Mouse (Mus musculus): Measurements from ENCODE around the gene Zfp36. TPM values are rescaled to one million over a fixed set of nuclear protein-coding genes. Genes with fewer than 3 reads are reported as not detected.

The Zfp36 gene
- polyA plus RNA-seq, 1 experiment = 25.5 TPM

GRCm38 (mm10) chr7:28378769-28379651 lies 1.0 kb downstream of the Zfp36 start:
- no peaks in the 10 kb centered on the region for H3K27me3 ChIP-seq (replicated peaks; ENCODE audit: control insufficient read depth, insufficient read depth, low read length)
- peaks cover 31% of the 10 kb centered on the region for H3K4me1 ChIP-seq (ENCODE audit: control insufficient read depth, insufficient read depth, low read length)
- peaks cover 8% of the 10 kb centered on the region for H3K36me3 ChIP-seq (ENCODE audit: control insufficient read depth, insufficient read depth, low read length)
- H3K4me3 ChIP-seq (ENCODE audit: insufficient read depth, low read depth, low read length) = peak overlapping the region; percentile 85
- TF ChIP-seq CTCF (conservative IDR thresholded peaks at IDR 0.05; ENCODE audit: insufficient read depth, insufficient read length, low read depth, low read length) (no peak), POLR2A (IDR thresholded peaks at IDR 0.05; ENCODE audit: low read depth, low read length) (peak; percentile 99)
- WGBS = under 1% methylated on average over 52 of the region's 53 CpGs
- peak overlapping the region; percentile 98 for H3K27ac ChIP-seq (ENCODE audit: insufficient read depth, low read depth, low read length)
- peak; percentile 97 for DNase-seq

DNA sequence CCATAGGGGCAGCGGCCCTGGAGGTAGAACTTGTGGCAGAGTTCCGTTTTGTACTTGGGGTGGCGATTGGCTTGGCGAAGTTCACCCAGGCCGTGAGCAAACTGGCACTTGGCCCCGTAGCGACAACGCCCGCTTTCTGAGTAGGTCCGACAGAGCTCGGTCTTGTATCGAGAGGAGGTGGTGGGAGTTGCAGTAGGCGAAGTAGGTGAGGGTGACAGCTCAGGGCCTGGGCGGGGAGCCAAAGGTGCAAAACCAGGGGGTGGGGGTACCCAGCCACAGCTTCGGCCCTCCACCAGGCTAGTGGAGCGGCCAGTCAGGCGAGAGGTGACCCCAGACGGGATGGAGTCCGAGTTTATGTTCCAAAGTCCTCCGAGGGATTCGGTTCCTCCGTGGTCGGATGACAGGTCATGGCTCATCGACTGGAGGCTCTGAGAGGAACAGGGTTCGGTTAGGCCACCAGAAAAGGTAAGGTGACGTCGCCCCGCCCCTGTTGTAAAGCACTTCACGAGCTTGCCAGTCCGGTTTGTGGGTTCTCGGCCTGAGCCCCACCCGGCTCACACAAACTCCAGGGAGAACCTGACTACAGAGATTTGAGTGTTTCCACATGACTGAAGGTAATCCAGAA lies 1.9 kb downstream of the Zfp36 start:
- peak overlapping the region; percentile 85 for H3K4me3 ChIP-seq (ENCODE audit: insufficient read depth, low read depth, low read length)
- 1% methylated on average over 32 of the region's 32 CpGs for WGBS
- H3K4me1 ChIP-seq (ENCODE audit: control insufficient read depth, insufficient read depth, low read length) = peaks cover 27% of the 10 kb centered on the region
- peak overlapping the region; percentile 98 for H3K27ac ChIP-seq (ENCODE audit: insufficient read depth, low read depth, low read length)
- peaks cover 8% of the 10 kb centered on the region for H3K36me3 ChIP-seq (ENCODE audit: control insufficient read depth, insufficient read depth, low read length)
- DNase-seq = peak; percentile 91
- no peaks in the 10 kb centered on the region for H3K27me3 ChIP-seq (replicated peaks; ENCODE audit: control insufficient read depth, insufficient read depth, low read length)
- TF ChIP-seq CTCF (conservative IDR thresholded peaks at IDR 0.05; ENCODE audit: insufficient read depth, insufficient read length, low read depth, low read length) (no peak), POLR2A (IDR thresholded peaks at IDR 0.05; ENCODE audit: low read depth, low read length) (peak; percentile 39)

GRCm38 (mm10) chr7:28377190-28378065 lies 2.6 kb downstream of the Zfp36 start:
- H3K36me3 ChIP-seq (ENCODE audit: control insufficient read depth, insufficient read depth, low read length) = peaks cover 8% of the 10 kb centered on the region
- peak; percentile 62 for DNase-seq
- H3K27ac ChIP-seq (ENCODE audit: insufficient read depth, low read depth, low read length) = peak overlapping the region; percentile 98
- peaks cover 21% of the 10 kb centered on the region; the same call in 1 of the 2 replicates for H3K4me1 ChIP-seq (ENCODE audit: control insufficient read depth, insufficient read depth, low read length)
- WGBS = 19% methylated on average over 18 of the region's 18 CpGs
- TF ChIP-seq POLR2A (IDR thresholded peaks at IDR 0.05; ENCODE audit: low read depth, low read length) (peak; percentile 20), CTCF (conservative IDR thresholded peaks at IDR 0.05; ENCODE audit: insufficient read depth, insufficient read length, low read depth, low read length) (no peak)
- no peaks in the 10 kb centered on the region for H3K27me3 ChIP-seq (replicated peaks; ENCODE audit: control insufficient read depth, insufficient read depth, low read length)
- H3K4me3 ChIP-seq (ENCODE audit: insufficient read depth, low read depth, low read length) = peak overlapping the region; percentile 85

DNA sequence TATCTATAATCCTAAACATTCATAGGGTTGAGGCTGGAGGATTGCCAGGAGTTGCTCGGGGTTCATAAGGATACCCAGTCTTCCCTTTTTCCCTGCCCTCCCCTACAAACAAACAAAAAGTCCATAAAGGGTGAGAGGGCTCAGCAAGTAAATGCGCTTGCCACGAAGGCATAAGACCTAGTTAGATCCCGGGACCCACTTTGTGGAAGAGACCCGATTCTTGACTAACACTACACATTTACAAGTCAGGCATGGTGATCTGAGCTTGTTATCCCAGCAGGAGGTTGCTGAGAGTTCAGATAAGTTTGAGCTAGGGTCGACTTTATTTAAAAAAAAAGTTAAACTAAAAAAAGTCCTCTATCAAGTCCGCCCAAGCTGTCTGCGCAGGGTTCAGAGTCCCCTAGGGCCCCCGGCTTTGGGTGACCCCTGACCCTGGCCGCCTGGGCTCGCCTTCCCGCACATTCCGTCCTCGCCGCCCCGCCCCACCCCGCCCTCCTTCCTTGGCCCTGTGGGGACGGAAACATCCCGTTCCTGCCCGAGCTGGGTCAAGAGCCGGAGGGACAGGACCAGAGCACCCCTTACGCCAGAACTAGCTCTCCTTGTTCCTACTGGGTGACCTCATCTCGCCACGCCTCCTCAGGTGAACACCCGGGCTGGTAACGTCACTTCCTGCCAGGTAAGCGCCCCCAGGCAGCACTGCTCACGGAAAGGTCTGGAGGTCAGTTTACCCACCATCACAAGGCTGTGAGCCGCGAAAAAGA lies 3.9 kb downstream of the Zfp36 start:
- H3K4me1 ChIP-seq (ENCODE audit: control insufficient read depth, insufficient read depth, low read length) = peaks cover 14% of the 10 kb centered on the region; the same call in 1 of the 2 replicates
- H3K27ac ChIP-seq (ENCODE audit: insufficient read depth, low read depth, low read length) = peak overlapping the region; percentile 99
- DNase-seq = peak; percentile 97
- peaks cover 8% of the 10 kb centered on the region for H3K36me3 ChIP-seq (ENCODE audit: control insufficient read depth, insufficient read depth, low read length)
- under 1% methylated on average over 30 of the region's 30 CpGs for WGBS
- peak; percentile 88 for TF ChIP-seq POLR2A (IDR thresholded peaks at IDR 0.05; ENCODE audit: low read depth, low read length)
- TF ChIP-seq CTCF (conservative IDR thresholded peaks at IDR 0.05; ENCODE audit: insufficient read depth, insufficient read length, low read depth, low read length) = 0 out of 2 replicates have a peak, but pooled peaks have one; percentile 11
- H3K27me3 ChIP-seq (replicated peaks; ENCODE audit: control insufficient read depth, insufficient read depth, low read length) = no peaks in the 10 kb centered on the region
- H3K4me3 ChIP-seq (ENCODE audit: insufficient read depth, low read depth, low read length) = peak overlapping the region; percentile 28

DNA sequence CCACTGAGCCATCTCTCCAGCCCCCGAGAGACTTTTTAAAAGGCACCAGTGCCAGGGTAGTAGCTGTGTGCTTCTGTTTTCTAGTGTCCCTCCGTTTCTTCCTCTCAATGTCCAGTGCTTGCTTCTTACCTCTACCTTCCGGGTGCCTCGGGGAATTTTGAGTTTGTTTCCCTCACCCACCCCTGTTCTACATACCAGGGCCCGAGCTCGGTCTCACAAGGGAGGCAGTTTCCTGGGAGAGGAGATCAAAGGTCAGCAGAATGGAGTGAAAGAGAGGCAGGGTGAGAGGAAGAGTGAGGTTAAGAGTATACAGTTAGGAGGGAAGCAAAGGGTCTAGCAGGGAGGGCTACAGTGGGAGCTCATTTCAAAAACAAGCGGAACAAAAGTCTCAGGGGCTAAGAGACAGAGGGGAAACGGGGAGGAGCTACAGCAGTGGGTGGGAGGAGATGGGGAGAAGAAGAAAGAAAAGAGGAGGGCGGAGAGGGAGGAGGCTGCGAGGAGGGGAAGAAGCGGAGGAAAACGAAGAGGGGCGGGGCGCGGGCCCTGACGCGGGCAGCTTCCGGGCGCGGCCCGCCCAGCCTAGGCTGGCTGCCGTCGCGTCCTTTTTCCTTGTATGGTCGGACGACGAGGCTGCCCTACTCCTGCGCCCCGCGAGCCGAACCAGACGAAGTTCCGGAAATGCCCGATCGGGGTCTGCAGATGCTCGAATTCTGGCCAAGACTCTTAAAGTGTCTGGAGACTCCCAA lies 4.7 kb downstream of the Zfp36 start:
- no peaks in the 10 kb centered on the region for H3K27me3 ChIP-seq (replicated peaks; ENCODE audit: control insufficient read depth, insufficient read depth, low read length)
- peaks cover 8% of the 10 kb centered on the region for H3K36me3 ChIP-seq (ENCODE audit: control insufficient read depth, insufficient read depth, low read length)
- peak; percentile 95 for DNase-seq
- peak overlapping the region; percentile 28 for H3K4me3 ChIP-seq (ENCODE audit: insufficient read depth, low read depth, low read length)
- under 1% methylated on average over 35 of the region's 36 CpGs for WGBS
- peaks cover 9% of the 10 kb centered on the region; the same call in 1 of the 2 replicates for H3K4me1 ChIP-seq (ENCODE audit: control insufficient read depth, insufficient read depth, low read length)
- TF ChIP-seq POLR2A (IDR thresholded peaks at IDR 0.05; ENCODE audit: low read depth, low read length) (peak; percentile 69), CTCF (conservative IDR thresholded peaks at IDR 0.05; ENCODE audit: insufficient read depth, insufficient read length, low read depth, low read length) (no peak)
- peak overlapping the region; percentile 100 for H3K27ac ChIP-seq (ENCODE audit: insufficient read depth, low read depth, low read length)

Data from kidney, adult 2 months (tissue).